Mouse (Mus musculus) limb, embryonic 13.5 days (tissue): ENCODE measurements around the gene Cavin1. TPM values are rescaled to one million over a fixed set of nuclear protein-coding genes. Genes with fewer than 3 reads are reported as not detected.

Experiments
- ATAC-seq: fragments of 200-750 bp; cut with Nextera tagmentation; 2 replicates; pipeline ENCODE4 v1.8.0; 2017; ENCODE audit warnings: low read depth, moderate number of reproducible peaks, moderate TSS enrichment; ENCODE audit not compliant: low FRiP score
- H3K27ac ChIP-seq: fragments of 300-500 bp; sonication (generic); 2 replicates; pipeline ENCODE4 v1.5.1; 2015; ENCODE audit warnings: inconsistent platforms, mild to moderate bottlenecking, moderate library complexity
- H3K27me3 ChIP-seq: fragments of 300-500 bp; sonication (generic); 2 replicates; pipeline ENCODE4 v1.6.1; 2015; ENCODE audit warnings: mild to moderate bottlenecking, inconsistent platforms
- H3K36me3 ChIP-seq: fragments of 300-500 bp; sonication (generic); 2 replicates; pipeline ENCODE4 v1.6.1; 2015; ENCODE audit warnings: inconsistent platforms, mild to moderate bottlenecking, moderate library complexity
- H3K4me1 ChIP-seq: fragments of 300-500 bp; sonication (generic); 2 replicates; pipeline ENCODE4 v1.6.1; 2015; ENCODE audit warnings: inconsistent platforms
- H3K4me2 ChIP-seq: fragments of 300-500 bp; sonication (generic); replicated peaks from 2 replicates; pipeline ENCODE4 v1.6.1; 2015; ENCODE audit warnings: inconsistent platforms, mild to moderate bottlenecking, moderate library complexity
- H3K4me3 ChIP-seq: fragments of 300-500 bp; sonication (generic); 2 replicates; pipeline ENCODE4 v1.5.1; 2015; ENCODE audit warnings: moderate library complexity, mild to moderate bottlenecking, inconsistent platforms
- H3K9ac ChIP-seq: fragments of 300-500 bp; sonication (generic); 2 replicates; pipeline ENCODE4 v1.6.1; 2015; ENCODE audit warnings: mild to moderate bottlenecking, inconsistent platforms
- H3K9me3 ChIP-seq: fragments of 300-500 bp; sonication (generic); 2 replicates; pipeline ENCODE4 v1.6.1; 2016; ENCODE audit warnings: inconsistent platforms
- WGBS: fragments of 180-500 bp; shearing (Covaris S2); methylation state at CpG from one replicate; pipeline ENCODE4 v1.1.7; 2015; 5-methylcytosine and 5-hydroxymethylcytosine counted together
- polyA plus RNA-seq: library from polyadenylated mRNA; unstranded; fragments of >200 nt; fragmentation: Nextera tagmentation; extraction: Ambion mirVana; gene quantifications from 2 replicates; pipeline ENCODE4 v1.2.1, GENCODE M21; 2015

Cavin1 gene
- polyA plus RNA-seq, 1 experiment from 2014 or later, result 142 TPM

- no peak for ATAC-seq
- no peaks in the 10 kb centered on the region for H3K27me3 ChIP-seq
These were observed 23.1 kb downstream of the Cavin1 start for GRCm38 (mm10) chr11:100947548-100947947.

DNA sequence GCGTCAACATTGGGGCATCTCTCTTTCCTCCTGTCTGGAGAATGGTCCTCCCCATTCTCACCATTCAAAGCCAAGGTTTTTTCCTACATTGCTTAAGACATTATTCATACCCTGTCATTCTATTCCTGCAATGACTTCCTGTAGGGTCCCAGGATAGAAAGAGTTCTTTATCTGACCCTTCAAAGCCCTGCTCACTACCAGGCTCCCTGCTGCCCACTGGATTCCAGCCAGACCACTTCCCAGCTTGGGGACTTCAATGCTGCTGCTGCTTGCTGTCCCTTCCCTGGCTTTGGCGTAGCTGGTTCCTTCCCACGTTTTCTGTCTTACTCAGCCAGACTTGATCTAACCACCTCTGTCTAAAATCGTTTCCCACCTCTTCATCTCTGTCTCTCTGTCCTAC lies 23.8 kb downstream of the Cavin1 start:
- Histone ChIP-seq H3K4me1 (no peaks in the 10 kb centered on the region), H3K4me2 (no peak overlapping the region), H3K27me3 (no peaks in the 10 kb centered on the region), H3K4me3 (no peak overlapping the region), H3K36me3 (no peaks in the 10 kb centered on the region), H3K9me3 (no peaks in the 10 kb centered on the region), H3K9ac (no peak overlapping the region), H3K27ac (no peak overlapping the region)
- WGBS, result 42% methylated on average over 4 of the region's 4 CpGs
- ATAC-seq, result no peak

More at GRCm38 (mm10) chr11:100947548-100947947, 23.1 kb downstream of the Cavin1 start:
- H3K9me3 ChIP-seq, result no peaks in the 10 kb centered on the region
- no peak overlapping the region for H3K4me2 ChIP-seq
- no peak overlapping the region for H3K27ac ChIP-seq
- H3K9ac ChIP-seq, result no peak overlapping the region
- H3K4me1 ChIP-seq, result no peaks in the 10 kb centered on the region
- no peak overlapping the region for H3K4me3 ChIP-seq
- H3K36me3 ChIP-seq, result no peaks in the 10 kb centered on the region

DNA sequence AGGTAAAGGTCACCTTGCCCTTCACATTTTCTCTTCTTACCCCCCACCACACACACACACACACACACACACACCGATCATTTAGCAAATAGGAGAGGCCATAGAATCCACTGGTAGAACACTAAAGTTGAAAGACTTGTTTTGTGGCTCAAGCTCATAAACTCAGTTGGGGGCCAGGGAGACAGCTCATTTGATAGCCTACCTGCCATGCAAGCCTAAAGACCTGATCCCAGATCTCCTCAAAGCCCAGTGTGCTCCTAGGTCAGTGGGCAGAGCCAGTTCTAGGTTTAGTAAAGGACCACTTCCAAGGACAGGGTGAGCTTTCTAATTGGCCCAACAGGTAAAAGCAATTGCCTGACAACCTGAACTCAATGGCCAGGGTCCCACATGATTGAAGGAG lies 28.3 kb downstream of the Cavin1 start:
- H3K27ac ChIP-seq, result no peak overlapping the region
- H3K4me3 ChIP-seq, result no peak overlapping the region
- H3K4me1 ChIP-seq, result peaks cover 19% of the 10 kb centered on the region
- ATAC-seq, result no peak
- no peak overlapping the region for H3K4me2 ChIP-seq
- no peaks in the 10 kb centered on the region for H3K9me3 ChIP-seq
- no peaks in the 10 kb centered on the region for H3K27me3 ChIP-seq
- WGBS, result 60% methylated on average over 1 of the region's 1 CpGs
- H3K36me3 ChIP-seq, result no peaks in the 10 kb centered on the region
- H3K9ac ChIP-seq, result no peak overlapping the region

DNA sequence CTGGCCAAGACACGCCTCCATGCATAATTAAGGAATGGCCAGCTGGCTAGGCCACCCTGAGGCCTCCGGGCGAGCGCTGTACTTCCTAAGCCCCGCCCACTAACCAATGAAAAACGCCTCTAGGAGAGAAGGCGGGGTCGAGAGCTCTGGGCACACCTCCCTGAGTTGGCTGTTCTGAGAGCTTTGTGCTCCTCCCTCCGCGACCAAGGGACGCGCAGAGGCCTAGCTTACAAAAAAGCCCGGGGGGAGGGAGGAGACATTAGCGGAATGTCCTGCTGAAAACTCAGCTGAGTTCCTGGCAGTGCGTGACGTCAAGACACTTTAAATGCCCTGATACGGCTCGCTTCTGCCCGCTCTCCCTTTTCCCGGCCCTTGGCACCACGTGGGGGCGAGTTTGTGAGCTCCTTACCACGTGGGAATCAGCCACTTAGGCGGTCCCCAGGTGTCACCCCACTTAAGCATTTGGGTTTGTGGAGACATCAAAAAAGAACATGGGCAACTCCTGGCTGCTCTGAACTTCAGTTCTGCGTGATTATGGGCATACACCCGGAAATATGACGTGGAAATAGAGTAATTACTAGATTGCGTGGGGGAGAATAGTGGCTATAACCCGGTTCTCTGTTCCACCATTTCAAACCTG lies 31.1 kb downstream of the Cavin1 start, which contains the start of gene Stat3:
Gene Stat3, minus strand, starts transcription at position 29 of the 640 bp plus-strand sequence.
- Histone ChIP-seq H3K4me1 (peaks cover 30% of the 10 kb centered on the region), H3K36me3 (no peaks in the 10 kb centered on the region), H3K27ac (peak within 1 kb of the TSS; percentile 86), H3K27me3 (no peaks in the 10 kb centered on the region), H3K9ac (peak within 1 kb of the TSS; percentile 89), H3K9me3 (no peaks in the 10 kb centered on the region), H3K4me3 (peak within 1 kb of the TSS; percentile 94), H3K4me2 (peak within 1 kb of the TSS; percentile 81)
- WGBS, result under 1% methylated on average over 29 of the region's 29 CpGs
- ATAC-seq, result peak; percentile 98

DNA sequence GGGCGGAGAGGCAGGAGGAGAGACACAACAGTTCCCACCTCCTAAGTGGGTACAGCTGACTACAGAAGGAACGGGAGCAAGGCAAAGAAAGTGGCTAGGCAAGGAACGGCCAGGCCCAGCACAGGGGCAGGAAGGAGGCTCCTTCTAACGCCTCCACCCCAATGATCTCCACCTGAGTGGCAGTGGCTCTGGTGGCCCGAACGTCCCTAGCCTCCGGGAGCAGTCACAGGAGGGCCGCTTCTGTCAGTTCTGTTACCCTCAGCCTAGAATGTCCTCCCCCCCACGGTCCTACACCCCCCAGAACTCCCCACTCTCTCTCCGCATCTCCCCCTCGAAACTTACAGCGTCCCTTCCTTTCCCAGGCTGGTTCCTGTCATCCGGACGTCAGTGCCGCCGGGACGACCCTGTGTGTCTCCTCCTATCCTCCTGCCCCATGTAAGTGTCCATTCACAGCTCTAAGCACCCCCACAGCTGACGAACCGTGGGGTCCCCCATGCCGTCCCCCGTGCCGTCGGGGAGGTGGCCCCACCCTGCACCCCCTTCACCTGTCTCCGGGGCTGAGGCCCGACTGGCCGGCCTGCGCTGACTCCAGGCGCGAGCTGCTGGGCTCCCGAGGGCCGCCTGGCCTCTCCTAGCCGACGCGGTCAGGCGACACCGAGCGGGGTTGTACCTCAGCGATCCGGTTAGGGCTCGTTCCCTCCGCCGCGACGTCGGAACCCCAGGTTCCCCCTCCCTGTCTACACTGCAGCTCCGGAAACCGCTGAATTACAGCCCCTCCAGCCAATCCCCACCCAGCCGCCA lies 31.8 kb downstream of the Cavin1 start:
- no peak; the same call in 1 of the 2 replicates for ATAC-seq
- WGBS, result under 1% methylated on average over 48 of the region's 48 CpGs
- peak overlapping the region; percentile 86 for H3K27ac ChIP-seq

DNA sequence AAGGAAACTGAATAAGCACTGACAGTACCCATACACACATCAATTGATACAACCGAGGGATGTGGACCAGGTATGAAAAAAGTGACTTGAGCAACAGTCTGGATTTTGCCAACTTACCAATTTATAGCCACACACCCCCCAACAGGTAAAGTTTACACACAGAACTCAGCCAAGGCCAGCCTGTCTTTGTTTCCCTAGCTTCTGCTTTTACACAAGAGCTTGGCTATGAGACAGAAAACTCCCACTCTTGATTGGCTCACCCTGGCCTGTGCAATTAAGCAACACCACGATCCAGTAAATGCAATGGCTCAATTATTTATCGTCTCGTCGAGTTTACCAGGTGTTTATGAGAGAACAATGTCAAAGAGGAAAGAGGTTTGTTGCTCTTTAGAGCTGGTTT lies 32.6 kb downstream of the Cavin1 start:
- 10% methylated on average over 5 of the region's 5 CpGs for WGBS
- Histone ChIP-seq H3K9me3 (no peaks in the 10 kb centered on the region), H3K4me2 (peak overlapping the region; percentile 81), H3K27me3 (no peaks in the 10 kb centered on the region), H3K9ac (peak overlapping the region; percentile 19; the same call in 1 of the 2 replicates), H3K4me3 (peak overlapping the region; percentile 94), H3K27ac (peak overlapping the region; percentile 15; the same call in 1 of the 2 replicates), H3K4me1 (peaks cover 30% of the 10 kb centered on the region), H3K36me3 (no peaks in the 10 kb centered on the region)
- ATAC-seq, result no peak

More for the DNA sequence above, 31.8 kb downstream of the Cavin1 start:
- Histone ChIP-seq H3K36me3 (no peaks in the 10 kb centered on the region), H3K4me2 (peak overlapping the region; percentile 81), H3K9me3 (no peaks in the 10 kb centered on the region), H3K9ac (peak overlapping the region; percentile 89), H3K4me3 (peak overlapping the region; percentile 94), H3K27me3 (no peaks in the 10 kb centered on the region), H3K4me1 (peaks cover 30% of the 10 kb centered on the region)

- ATAC-seq, result no peak
- Histone ChIP-seq H3K9me3 (no peaks in the 10 kb centered on the region), H3K9ac (no peak overlapping the region), H3K36me3 (0 out of 2 replicates have a peak, but pooled peaks cover 4% of the 10 kb centered on the region), H3K27ac (no peak overlapping the region), H3K27me3 (no peaks in the 10 kb centered on the region), H3K4me2 (peak overlapping the region; percentile 81), H3K4me3 (no peak overlapping the region), H3K4me1 (peaks cover 30% of the 10 kb centered on the region)
- WGBS, result 69% methylated on average over 4 of the region's 4 CpGs
These were observed 33.4 kb downstream of the Cavin1 start for GRCm38 (mm10) chr11:100937295-100937694.

DNA sequence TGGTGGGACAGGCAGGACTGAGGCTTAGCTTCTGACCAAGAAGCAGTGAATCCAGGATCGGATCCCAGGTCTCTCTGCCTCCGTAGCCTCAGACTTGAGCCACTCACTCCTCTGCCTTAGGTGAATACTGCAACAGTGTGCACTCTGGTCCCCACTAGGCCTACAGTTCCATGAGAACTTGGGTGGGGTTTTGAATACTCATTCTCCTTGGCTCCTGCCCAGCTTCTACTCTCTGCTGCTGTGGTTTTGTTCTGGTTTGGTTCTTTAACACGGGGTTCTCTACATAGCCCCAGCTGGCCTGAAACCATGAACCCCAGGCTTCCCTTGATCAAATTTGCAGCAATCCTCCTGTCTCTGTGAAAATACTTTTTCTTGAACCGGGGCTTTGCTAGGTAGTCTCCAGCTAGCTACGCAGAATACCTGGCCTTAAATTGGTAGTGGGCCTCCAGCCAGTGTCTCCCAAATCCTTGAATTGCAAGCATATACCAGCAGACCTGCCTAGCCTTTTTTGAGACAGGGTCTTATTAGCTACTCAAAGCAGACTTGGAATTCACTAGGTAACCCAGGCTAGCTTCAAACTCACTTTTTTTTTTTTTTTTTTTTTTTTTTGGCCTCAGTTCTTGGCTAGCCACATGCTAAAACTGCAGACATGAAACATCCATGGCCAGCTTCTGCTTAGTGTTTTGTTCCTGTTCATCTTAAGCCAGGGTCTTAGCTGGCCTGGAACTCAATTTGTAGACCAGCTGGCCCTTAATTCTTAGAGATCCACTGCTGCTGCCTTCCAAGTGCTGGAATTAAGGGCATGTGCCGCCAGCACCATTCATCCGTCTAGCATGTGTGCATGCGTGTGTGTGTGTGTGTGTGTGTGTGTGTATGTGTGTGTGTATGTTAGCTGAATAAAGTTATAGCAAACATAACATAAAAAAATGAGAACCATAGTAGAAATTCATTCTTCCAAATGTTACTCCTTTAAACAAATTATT lies 35.0 kb downstream of the Cavin1 start:
- ATAC-seq, result no peak
- Histone ChIP-seq H3K27me3 (no peaks in the 10 kb centered on the region), H3K9me3 (no peaks in the 10 kb centered on the region), H3K27ac (0 out of 2 replicates have a peak overlapping the region, but pooled peaks have one; percentile 16), H3K4me3 (no peak overlapping the region), H3K9ac (no peak overlapping the region), H3K4me2 (no peak overlapping the region), H3K4me1 (peaks cover 44% of the 10 kb centered on the region), H3K36me3 (0 out of 2 replicates have a peak, but pooled peaks cover 4% of the 10 kb centered on the region)
- 79% methylated on average over 8 of the region's 8 CpGs for WGBS

DNA sequence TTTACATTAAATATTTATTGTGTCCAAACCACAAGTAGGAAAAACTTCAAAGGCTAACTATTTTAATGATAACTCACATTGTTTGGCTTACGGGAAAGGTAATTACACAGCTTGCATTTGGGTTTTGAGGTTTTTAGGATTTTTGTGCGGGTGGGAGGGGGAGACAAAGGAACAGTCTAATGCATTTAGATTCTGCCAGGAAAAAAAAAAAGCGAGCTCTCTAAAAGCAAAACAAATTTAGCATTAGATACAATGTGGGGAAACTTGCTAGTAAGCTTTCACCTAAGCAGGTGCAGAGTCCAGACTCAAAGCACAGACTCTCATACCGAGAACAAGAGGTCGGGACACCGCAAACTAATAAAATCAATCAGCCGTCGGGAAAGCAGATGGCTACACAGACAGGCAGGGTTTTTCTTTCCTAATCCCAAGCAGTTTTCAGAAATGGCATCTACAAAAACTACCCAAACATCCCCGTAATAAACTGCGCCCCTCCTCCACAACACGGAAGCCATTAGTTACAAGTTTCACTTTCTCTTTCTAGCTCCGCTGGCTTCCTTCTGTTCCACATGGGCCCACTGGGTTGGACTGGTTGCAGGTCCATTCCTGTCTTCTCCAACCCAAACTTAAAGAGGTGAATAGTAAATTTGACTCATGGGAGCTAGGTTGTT lies 39.3 kb downstream of the Cavin1 start:
- Histone ChIP-seq H3K4me3 (peak overlapping the region; percentile 32), H3K9ac (no peak overlapping the region; the same call in 1 of the 2 replicates), H3K4me2 (peak overlapping the region; percentile 54), H3K4me1 (peaks cover 19% of the 10 kb centered on the region; the same call in 1 of the 2 replicates), H3K9me3 (no peaks in the 10 kb centered on the region), H3K36me3 (0 out of 2 replicates have a peak, but pooled peaks cover 4% of the 10 kb centered on the region), H3K27ac (no peak overlapping the region), H3K27me3 (no peaks in the 10 kb centered on the region)
- WGBS, result 38% methylated on average over 12 of the region's 12 CpGs
- ATAC-seq, result no peak

DNA sequence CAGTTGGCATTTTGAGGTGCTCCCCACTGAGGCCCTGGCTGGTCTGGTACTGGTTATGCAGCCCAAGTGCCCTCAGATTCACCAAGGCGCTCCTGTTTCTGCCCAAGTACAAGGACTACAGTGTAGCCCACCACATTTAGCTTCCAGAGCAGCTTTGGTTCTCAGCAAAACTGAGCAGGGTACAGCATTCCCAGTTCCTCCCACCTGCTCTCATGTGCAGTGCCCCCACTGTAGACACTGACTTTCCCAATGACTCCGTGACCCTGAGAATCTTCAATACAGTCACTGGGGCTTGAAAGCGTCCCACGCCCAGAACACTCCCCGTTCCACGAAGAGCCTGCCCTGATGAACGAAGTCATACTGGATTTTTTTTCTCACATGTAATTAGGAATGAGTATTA lies 40.1 kb downstream of the Cavin1 start:
- WGBS, result 77% methylated on average over 7 of the region's 7 CpGs
- Histone ChIP-seq H3K4me2 (no peak overlapping the region), H3K36me3 (0 out of 2 replicates have a peak, but pooled peaks cover 4% of the 10 kb centered on the region), H3K27ac (no peak overlapping the region), H3K9ac (no peak overlapping the region), H3K27me3 (no peaks in the 10 kb centered on the region), H3K9me3 (no peaks in the 10 kb centered on the region), H3K4me1 (peaks cover 17% of the 10 kb centered on the region; the same call in 1 of the 2 replicates), H3K4me3 (no peak overlapping the region)
- ATAC-seq, result no peak

- Histone ChIP-seq H3K27me3 (no peaks in the 10 kb centered on the region), H3K9ac (no peak overlapping the region), H3K4me1 (peaks cover 17% of the 10 kb centered on the region; the same call in 1 of the 2 replicates), H3K9me3 (no peaks in the 10 kb centered on the region), H3K4me3 (no peak overlapping the region), H3K36me3 (no peaks in the 10 kb centered on the region; the same call in 1 of the 2 replicates), H3K27ac (no peak overlapping the region), H3K4me2 (no peak overlapping the region)
- 79% methylated on average over 3 of the region's 3 CpGs for WGBS
- no peak for ATAC-seq
These were observed 43.3 kb downstream of the Cavin1 start for GRCm38 (mm10) chr11:100927386-100927785.
